Mouse (Mus musculus) kidney, adult 2 months (tissue): Measurements from ENCODE around the gene Gm9857.

Experiments used
- CTCF ChIP-seq: fragments of 200-500 bp; conservative IDR thresholded peaks from 2 replicates; pipeline ENCODE4 v1.5.1; 2011; ENCODE audit warnings: low read depth, mild to moderate bottlenecking, control low read depth, low read length, moderate library complexity, mixed read lengths; ENCODE audit not compliant: insufficient read depth, insufficient read length
- POLR2A ChIP-seq: fragments of 200-500 bp; IDR thresholded peaks from one replicate; pipeline ENCODE4 v1.6.1; 2011; ENCODE audit warnings: low read depth, low read length, control low read depth

DNA sequence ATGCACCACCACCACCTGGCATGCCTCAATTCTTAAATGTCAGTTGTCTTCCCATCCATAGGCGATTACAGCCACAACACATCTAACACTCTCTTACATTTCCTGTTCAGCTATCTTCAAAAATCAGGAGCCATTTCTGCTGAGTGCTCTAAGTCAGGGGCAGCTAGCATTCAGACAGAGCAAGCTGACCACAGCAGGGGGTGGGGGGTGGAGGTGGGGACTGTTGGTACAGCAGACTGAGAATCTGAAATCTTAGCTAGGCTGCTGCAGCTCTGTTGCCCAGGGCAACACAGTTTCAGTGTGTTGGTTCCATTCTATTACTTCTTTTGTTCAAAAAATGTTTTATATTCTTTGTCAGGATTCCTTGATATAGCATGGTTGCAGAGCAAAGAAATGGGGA, 46.3 kb upstream of the Gm9857 start:
- no peak for TF ChIP-seq CTCF
- TF ChIP-seq POLR2A: no peak
